Mouse (Mus musculus): ENCODE data around the gene Sult3a1. TPM values are rescaled to one million over a fixed set of nuclear protein-coding genes. Genes with fewer than 3 reads are reported as not detected.
"Not testable (repeated sequence)": the region's sequence is repeated elsewhere in the genome, so short reads cannot be mapped to it uniquely, and the experiment has no call there.

The Sult3a1 gene
- not detected for total RNA-seq (2021)
- long read RNA-seq, experiment 1: 0 reads
- long read RNA-seq, experiment 2: 0 reads

DNA sequence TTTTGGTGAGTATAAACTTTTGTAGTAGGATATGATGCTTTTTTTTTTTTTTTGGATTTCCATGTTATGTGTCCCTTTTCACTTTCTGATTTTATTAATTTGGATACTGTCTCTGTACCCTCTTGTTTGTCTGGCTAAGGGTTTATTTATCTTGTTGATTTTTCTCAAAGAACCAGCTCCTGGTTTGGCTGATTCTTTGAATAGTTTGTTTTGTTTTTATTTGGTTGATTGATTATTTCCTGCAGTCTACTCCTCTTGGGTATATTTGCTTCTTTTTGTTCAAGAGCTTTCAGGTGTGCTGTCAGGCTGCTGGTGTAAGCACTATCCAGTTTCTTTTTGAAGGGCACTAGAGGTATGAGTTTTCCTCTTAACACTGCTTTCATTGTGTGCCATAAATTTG is at the start of gene Sult3a1:
TSS of gene Sult3a1 (plus strand) at position 301 of the 400 bp plus-strand sequence.
- no peak for DNase-seq (ENCODE audit: low spot score in 2 of 2)

DNA sequence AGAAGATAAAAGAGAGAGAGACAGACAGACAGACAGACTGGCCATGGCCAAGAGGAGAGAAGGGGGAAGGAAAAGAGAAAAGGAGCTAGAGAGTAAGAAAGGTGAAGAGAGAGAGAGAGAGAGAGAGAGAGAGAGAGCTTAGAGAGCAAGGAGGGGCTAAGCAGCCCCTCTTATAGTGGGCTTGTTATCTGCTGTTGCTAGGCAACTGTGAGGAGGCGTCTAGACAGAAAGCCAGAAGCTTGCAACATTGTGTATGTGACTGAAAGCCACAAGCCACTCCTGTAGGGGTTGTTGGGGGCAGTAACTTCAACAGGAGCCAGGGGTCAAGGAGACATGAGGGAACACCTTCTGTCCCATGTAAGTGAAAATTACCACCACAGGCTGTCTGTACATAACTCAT is 45.7 kb upstream of the Sult3a1 start:
- no peak for DNase-seq (ENCODE audit: low spot score in 2 of 2)

DNA sequence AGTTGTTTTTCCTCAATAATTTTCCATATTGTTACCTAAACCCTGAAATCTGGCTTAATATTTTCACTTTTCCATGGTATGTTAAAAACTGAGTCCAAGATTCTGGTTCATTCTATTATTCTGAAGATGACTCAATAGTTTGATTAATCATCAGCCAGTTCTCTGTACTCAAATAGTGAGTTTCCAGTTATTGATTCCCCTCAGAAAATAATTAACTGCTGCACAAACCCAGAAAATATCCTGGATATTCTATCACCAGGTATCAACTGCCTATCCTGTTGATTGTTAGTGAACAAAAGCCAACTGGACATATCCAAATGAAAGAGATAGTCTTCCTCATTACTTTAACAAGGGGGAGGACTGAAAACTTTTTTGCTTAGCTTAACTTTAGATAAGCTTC is 43.3 kb upstream of the Sult3a1 start:
- no peak for DNase-seq (ENCODE audit: low spot score in 2 of 2)

- no peak for DNase-seq (ENCODE audit: low spot score in 2 of 2)
Observed at GRCm38 (mm10) chr10:33816923-33817322, 40.6 kb upstream of the Sult3a1 start.

- DNase-seq (ENCODE audit: low spot score in 2 of 2): no peak
Observed at GRCm38 (mm10) chr10:33820892-33821291, 36.6 kb upstream of the Sult3a1 start.

DNA sequence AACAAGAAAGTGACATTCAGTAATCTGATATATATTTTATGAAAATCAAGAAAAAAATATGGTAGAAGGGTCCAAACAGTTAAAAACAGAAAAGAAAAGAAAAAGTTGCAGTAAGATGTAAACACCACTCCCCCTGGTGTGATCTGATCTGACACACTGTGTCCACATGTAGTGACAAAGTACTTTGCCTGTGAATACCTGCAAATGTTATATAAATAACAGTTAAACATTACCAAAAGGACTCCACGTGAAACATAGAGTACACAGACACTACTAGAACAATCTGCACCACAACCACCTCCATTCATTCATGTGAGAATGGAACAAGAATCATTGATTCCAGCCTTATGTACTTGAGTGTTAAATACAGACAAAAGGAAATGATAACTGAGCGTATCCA is 8.5 kb downstream of the Sult3a1 start:
- no peak for DNase-seq (ENCODE audit: low spot score in 2 of 2)

DNA sequence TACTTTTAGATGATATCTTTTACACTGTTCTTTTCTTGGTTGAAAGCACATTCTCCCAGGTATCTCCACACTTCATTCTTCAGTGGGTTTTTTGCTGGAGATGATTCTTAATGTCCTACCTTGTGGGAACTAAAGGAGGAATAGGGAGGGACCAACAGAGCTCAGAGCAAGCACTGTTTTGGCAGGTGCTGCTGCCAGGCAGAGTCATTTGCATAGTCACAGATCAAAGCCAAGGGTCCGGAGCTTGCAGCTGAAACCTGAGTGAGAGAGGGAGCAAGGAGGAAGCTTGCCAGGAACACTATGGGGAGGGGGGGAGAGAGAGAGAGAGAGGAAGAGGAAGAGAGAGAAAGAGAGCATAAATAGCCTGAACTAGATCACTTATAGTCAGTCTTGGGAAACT is 12.9 kb downstream of the Sult3a1 start:
- no peak for DNase-seq (ENCODE audit: low spot score in 2 of 2)

GRCm38 (mm10) chr10:33872672-33873398 is 15.3 kb downstream of the Sult3a1 start:
- DNase-seq (ENCODE audit: low spot score in 2 of 2): no peak

DNA sequence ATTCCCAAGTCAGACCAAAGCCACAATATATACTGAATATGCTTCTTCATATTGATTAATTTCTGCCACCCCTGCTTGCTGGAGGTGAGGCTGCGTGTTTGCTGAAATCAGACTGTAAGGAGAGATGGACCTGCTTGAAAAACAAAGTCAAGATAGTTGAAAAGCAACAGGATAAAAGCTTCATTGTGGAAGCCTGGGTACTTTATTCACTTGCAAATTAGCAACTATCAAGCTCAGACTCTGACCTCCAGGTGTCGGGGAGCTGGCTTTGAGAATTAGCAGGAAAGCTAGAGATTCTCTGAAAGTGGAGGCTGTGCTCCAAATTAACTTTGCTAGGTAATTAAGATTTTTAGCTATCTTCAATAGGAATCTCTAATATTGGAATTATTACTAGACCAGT is 24.9 kb downstream of the Sult3a1 start:
- DNase-seq (ENCODE audit: low spot score in 2 of 2): not testable (repeated sequence)

GRCm38 (mm10) chr10:33901520-33901919 is 44.0 kb downstream of the Sult3a1 start:
- DNase-seq (ENCODE audit: low spot score in 2 of 2): not testable (repeated sequence)

GRCm38 (mm10) chr10:33904530-33905481 is 47.3 kb downstream of the Sult3a1 start, which contains the start of gene Rsph4a:
Gene Rsph4a (plus strand): TSS chr10:33905111.
- DNase-seq (ENCODE audit: low spot score in 2 of 2): peak; percentile 52 to 78

DNA sequence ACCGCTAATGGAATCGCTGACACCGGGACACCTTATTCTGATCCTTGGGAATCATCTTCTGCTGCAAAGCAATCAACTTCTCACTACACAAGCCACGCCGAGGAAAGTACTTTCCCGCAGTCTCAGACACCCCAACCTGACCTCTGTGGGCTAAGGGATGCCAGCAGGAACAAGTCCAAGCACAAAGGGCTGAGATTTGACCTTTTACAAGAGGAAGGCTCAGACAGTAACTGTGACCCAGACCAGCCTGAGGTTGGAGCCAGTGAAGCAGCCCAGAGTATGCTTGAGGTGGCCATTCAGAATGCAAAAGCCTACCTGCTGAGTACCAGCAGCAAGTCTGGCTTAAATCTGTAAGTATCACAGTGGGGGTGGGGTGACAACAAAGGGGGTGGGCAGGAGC is 48.0 kb downstream of the Sult3a1 start:
- no peak for DNase-seq (ENCODE audit: low spot score in 2 of 2)

Other genes starting within 250 kb of the Sult3a1 start
- 10 to 100 TPM; 63.7 to 68.4 TPM for gene Clvs2, start 233.0 kb upstream of the Sult3a1 start, total RNA-seq (2021)
- under 1 TPM; 0.45 to 0.78 TPM for gene Sult3a2, start 71.0 kb upstream of the Sult3a1 start, total RNA-seq (2021)
- gene Rsph4a, start 47.4 kb downstream of the Sult3a1 start, total RNA-seq (2021): 1 to 10 TPM; 4.9 to 6.1 TPM
- gene Zup1, start 93.5 kb downstream of the Sult3a1 start, total RNA-seq (2021): 10 to 100 TPM; 11.7 to 14.3 TPM
- 100 to 1,000 TPM in 1 of 2 experiments, 10 to 100 TPM in 1; 98.7 to 101 TPM for gene Rwdd1, start 161.9 kb downstream of the Sult3a1 start, total RNA-seq (2021)
- gene Trappc3l, start 179.9 kb downstream of the Sult3a1 start, total RNA-seq (2021): under 1 TPM in 1 of 2 experiments, not detected in 1; 0.33 TPM
- gene Calhm4, start 186.6 kb downstream of the Sult3a1 start, total RNA-seq (2021): not detected
- gene Calhm5, start 238.8 kb downstream of the Sult3a1 start, total RNA-seq (2021): 1 to 10 TPM; 3.4 to 3.9 TPM